Mouse (Mus musculus) G1E (cell line): ENCODE data around the gene Irak4.

Experiments
- CTCF ChIP-seq: IDR thresholded peaks from 2 replicates; pipeline ENCODE4 v1.5.1; 2012; ENCODE audit warnings: low read depth, low read length, inconsistent platforms, mixed read lengths
- GATA1 ChIP-seq: IDR thresholded peaks from 2 replicates; pipeline ENCODE4 v1.6.1; 2012; ENCODE audit warnings: borderline replicate concordance, low read length, inconsistent platforms, mixed read lengths
- POLR2AphosphoS5 ChIP-seq: IDR thresholded peaks from 2 replicates; pipeline ENCODE4 v1.6.1; 2012; ENCODE audit warnings: low read depth, low read length, inconsistent platforms; ENCODE audit not compliant: insufficient replicate concordance
- TAL1 ChIP-seq: conservative IDR thresholded peaks from 2 replicates; pipeline ENCODE4 v1.6.1; 2012; ENCODE audit warnings: low read depth, low read length, inconsistent platforms, mixed read lengths

GRCm38 (mm10) chr15:94591356-94591755, 47.9 kb downstream of the Irak4 start:
- no peak for TF ChIP-seq CTCF
- no peak for TF ChIP-seq GATA1
- no peak for TF ChIP-seq POLR2AphosphoS5
- TF ChIP-seq TAL1, result no peak
